Mouse (Mus musculus) urinary bladder, postnatal 25 days (tissue): Measurements from ENCODE around the gene Cckar.
A peak's percentile ranks its signal among the peaks of the same experiment; 100 is the strongest.

ENCODE experiments used
- DNase-seq: peaks from one replicate; pipeline ENCODE4 v3.0.0; 2022; ENCODE audit warnings: low spot score

The Cckar gene

GRCm38 (mm10) chr5:53672352-53672751 lies 35.2 kb downstream of the Cckar start:
- peak; percentile 53 for DNase-seq

GRCm38 (mm10) chr5:53671507-53671906 lies 36.0 kb downstream of the Cckar start:
- no peak for DNase-seq

DNA sequence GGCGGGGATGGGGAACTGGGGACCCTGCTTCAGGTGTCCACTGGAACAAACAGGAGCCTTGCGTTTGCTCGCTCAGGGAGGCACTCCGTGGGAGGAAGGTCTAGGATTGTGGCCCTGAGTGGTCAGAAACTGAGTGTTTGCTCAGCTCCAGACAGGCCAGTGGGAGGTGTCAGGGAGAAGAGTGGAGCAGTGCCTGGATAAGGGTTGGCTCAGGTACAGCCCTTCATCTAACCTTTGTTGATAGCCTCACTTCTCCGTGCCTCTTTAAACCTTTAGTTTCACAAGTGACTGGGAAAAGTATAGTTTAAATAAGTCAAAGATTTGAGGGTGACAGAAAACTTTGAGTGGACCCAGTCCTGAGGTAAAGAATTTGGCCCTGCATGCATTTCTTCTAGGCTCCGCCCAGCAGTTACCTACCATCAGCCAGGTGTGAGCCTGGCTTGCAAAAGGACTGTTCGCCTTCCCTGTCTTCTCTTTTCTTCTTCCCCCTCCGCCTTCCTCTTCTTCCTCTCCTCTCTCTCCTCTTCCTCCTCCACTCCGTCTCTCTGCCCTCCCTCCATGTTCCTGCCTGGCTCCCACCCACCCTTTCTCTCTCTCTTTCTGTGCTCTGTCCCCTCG lies 37.1 kb downstream of the Cckar start:
- no peak for DNase-seq

DNA sequence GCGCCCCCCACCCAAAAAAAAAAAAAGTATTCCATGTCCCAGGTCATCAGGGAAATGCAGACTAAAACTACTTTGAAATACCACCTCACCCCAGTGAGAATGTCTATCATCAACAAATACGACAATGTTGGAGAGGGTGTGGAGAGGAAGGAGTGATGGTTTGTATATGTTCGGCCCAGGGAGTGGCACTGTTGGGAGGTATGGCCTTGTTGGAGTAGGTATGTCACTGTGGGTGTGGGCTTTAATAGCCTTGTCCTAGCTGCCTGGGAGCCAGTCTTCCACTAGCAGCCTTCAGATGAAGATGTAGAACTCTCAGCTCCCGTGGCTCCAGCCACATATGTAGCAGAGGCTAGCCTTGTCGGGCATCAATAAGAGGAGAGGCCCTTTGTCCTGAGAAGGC lies 39.5 kb downstream of the Cckar start:
- no peak for DNase-seq

- no peak for DNase-seq
Observed at GRCm38 (mm10) chr5:53663665-53664064, 43.8 kb downstream of the Cckar start.

- DNase-seq = no peak
Observed at GRCm38 (mm10) chr5:53662413-53662812, 45.1 kb downstream of the Cckar start.

DNA sequence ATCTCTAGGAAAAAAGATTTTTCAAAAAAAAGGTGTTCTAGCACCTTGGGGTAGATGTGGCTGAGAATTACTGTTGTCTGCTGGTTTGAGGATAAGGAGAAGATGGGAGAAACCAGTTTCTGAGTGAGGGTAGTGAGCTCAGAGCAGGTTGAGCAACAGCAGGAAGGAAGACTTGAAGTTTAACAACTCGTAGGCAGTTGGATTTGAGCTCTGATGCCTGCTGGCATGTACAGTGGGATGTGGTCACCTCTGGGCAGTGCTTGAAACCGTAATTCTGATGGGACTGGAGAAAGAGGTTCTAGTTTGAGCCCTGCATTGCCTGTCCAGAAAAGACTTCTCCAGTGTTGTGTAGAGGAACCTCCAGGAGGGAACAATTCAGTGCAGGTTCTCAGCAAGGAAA lies 46.0 kb downstream of the Cckar start:
- no peak for DNase-seq

DNA sequence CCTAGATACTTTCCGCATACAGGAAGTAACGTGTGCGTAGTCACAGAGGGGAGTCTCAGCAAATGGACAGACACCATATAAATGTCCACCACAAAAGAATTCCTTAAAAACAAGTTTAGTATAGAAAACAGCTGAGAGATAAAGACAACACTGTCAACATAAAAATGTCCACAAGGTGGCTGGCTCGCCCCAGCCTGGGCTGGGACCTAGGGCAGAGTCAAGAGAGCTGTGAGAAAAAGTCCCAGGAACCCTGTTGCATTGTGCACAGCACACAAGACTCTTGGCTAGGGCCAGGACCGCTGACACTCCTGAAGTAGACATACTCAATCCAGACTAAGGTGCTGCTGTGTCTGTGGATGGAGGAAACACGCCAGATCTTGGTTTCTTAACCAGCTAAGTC lies 49.6 kb downstream of the Cckar start:
- no peak for DNase-seq

DNA sequence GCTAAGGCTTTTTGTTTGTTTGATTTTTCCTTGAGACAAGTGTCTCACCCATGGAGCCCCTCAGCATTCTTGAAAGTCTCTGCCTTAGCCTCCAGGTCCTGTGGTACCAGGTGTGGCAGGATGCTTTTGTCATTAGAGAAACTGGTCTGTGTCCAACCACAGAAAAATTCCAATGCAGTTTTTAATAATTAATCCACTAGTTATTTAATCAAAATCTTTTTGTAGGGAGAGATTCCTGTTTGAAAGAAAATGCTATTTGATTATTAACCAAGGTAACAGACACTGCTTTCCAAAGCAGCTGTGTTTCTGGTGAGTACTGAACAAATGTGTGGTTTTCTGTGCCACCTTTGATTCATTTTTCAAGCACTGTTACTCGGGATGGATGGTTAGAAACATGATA lies 50.9 kb downstream of the Cckar start:
- DNase-seq = no peak
